Mouse (Mus musculus): ENCODE data around the gene Uevld. TPM values are rescaled to one million over a fixed set of nuclear protein-coding genes. Genes with fewer than 3 reads are reported as not detected.

The Uevld gene
- polyA plus RNA-seq, 2 experiments: 10.0 to 10.2 TPM

- ATAC-seq (ENCODE audit: low FRiP score, low read depth) (peak; percentile 93), DNase-seq (ENCODE audit: low spot score) (peak; percentile 87)
- peak within 1 kb of the TSS; percentile 93 for H3K9ac ChIP-seq (ENCODE audit: low read depth, low read length, severe bottlenecking)
- peaks cover 12% of the 10 kb centered on the region for H3K4me1 ChIP-seq (ENCODE audit: control insufficient read depth, insufficient read depth, low read length)
- H3K9me3 ChIP-seq (ENCODE audit: control insufficient read depth, low read length): no peaks in the 10 kb centered on the region
- H3K27me3 ChIP-seq (ENCODE audit: control insufficient read depth, insufficient read depth, low read length): no peaks in the 10 kb centered on the region
- TF ChIP-seq POLR2A (IDR thresholded peaks at IDR 0.05; ENCODE audit: borderline replicate concordance, extremely low read depth, insufficient read depth, insufficient read length): peak; percentile 96; the same call in 1 of the 2 replicates
- peak within 1 kb of the TSS; percentile 70 for H3K4me2 ChIP-seq (replicated peaks; ENCODE audit: low read depth, low read length, severe bottlenecking)
- H3K27ac ChIP-seq (replicated peaks; ENCODE audit: low read depth, low read length): peak within 1 kb of the TSS; percentile 96
- H3K36me3 ChIP-seq (ENCODE audit: control insufficient read depth, insufficient read depth, low read length): peaks cover 10% of the 10 kb centered on the region
- WGBS: under 1% methylated on average over 48 of the region's 75 CpGs
- H3K4me3 ChIP-seq (replicated peaks; ENCODE audit: low read length): peak within 1 kb of the TSS; percentile 89
Measured at GRCm38 (mm10) chr7:46919551-46920176, 38.7 kb downstream of the Uevld start, which contains the start of gene Tsg101. Tsg101 (minus strand) TSS chr7:46919969.

GRCm38 (mm10) chr7:46918678-46919371, 39.5 kb downstream of the Uevld start:
- TF ChIP-seq POLR2A (IDR thresholded peaks at IDR 0.05; ENCODE audit: borderline replicate concordance, extremely low read depth, insufficient read depth, insufficient read length): no peak

GRCm38 (mm10) chr7:46916376-46916775, 42.0 kb downstream of the Uevld start:
- no peak for ATAC-seq (ENCODE audit: low FRiP score, low read depth)
- no peak for TF ChIP-seq POLR2A (IDR thresholded peaks at IDR 0.05; ENCODE audit: borderline replicate concordance, extremely low read depth, insufficient read depth, insufficient read length)
- WGBS: 89% methylated on average over 3 of the region's 3 CpGs
- Histone ChIP-seq H3K36me3 (ENCODE audit: control insufficient read depth, insufficient read depth, low read length) (peaks cover 29% of the 10 kb centered on the region), H3K9me3 (ENCODE audit: control insufficient read depth, low read length) (no peaks in the 10 kb centered on the region), H3K4me1 (ENCODE audit: control insufficient read depth, insufficient read depth, low read length) (peaks cover 12% of the 10 kb centered on the region), H3K27ac (replicated peaks; ENCODE audit: low read depth, low read length) (no peak overlapping the region), H3K4me3 (replicated peaks; ENCODE audit: low read length) (no peak overlapping the region), H3K9ac (ENCODE audit: low read depth, low read length, severe bottlenecking) (no peak overlapping the region), H3K4me2 (replicated peaks; ENCODE audit: low read depth, low read length, severe bottlenecking) (no peak overlapping the region), H3K27me3 (ENCODE audit: control insufficient read depth, insufficient read depth, low read length) (no peaks in the 10 kb centered on the region)
- no peak for DNase-seq (ENCODE audit: low spot score)

More at GRCm38 (mm10) chr7:46918678-46919371, 39.5 kb downstream of the Uevld start:
- ATAC-seq (ENCODE audit: low FRiP score, low read depth): no peak
- no peaks in the 10 kb centered on the region for H3K27me3 ChIP-seq (ENCODE audit: control insufficient read depth, insufficient read depth, low read length)
- peak; percentile 40 for DNase-seq (ENCODE audit: low spot score)
- WGBS: 16% methylated on average over 13 of the region's 13 CpGs
- H3K4me3 ChIP-seq (replicated peaks; ENCODE audit: low read length): peak overlapping the region; percentile 89
- no peak overlapping the region for H3K27ac ChIP-seq (replicated peaks; ENCODE audit: low read depth, low read length)
- peaks cover 12% of the 10 kb centered on the region for H3K4me1 ChIP-seq (ENCODE audit: control insufficient read depth, insufficient read depth, low read length)
- H3K4me2 ChIP-seq (replicated peaks; ENCODE audit: low read depth, low read length, severe bottlenecking): peak overlapping the region; percentile 70
- no peaks in the 10 kb centered on the region for H3K9me3 ChIP-seq (ENCODE audit: control insufficient read depth, low read length)
- peak overlapping the region; percentile 93 for H3K9ac ChIP-seq (ENCODE audit: low read depth, low read length, severe bottlenecking)
- H3K36me3 ChIP-seq (ENCODE audit: control insufficient read depth, insufficient read depth, low read length): peaks cover 10% of the 10 kb centered on the region

- Histone ChIP-seq H3K9ac (ENCODE audit: low read depth, low read length, severe bottlenecking) (no peak overlapping the region), H3K9me3 (ENCODE audit: control insufficient read depth, low read length) (no peaks in the 10 kb centered on the region), H3K4me3 (replicated peaks; ENCODE audit: low read length) (no peak overlapping the region), H3K27me3 (ENCODE audit: control insufficient read depth, insufficient read depth, low read length) (no peaks in the 10 kb centered on the region), H3K36me3 (ENCODE audit: control insufficient read depth, insufficient read depth, low read length) (peaks cover 64% of the 10 kb centered on the region), H3K27ac (replicated peaks; ENCODE audit: low read depth, low read length) (no peak overlapping the region), H3K4me2 (replicated peaks; ENCODE audit: low read depth, low read length, severe bottlenecking) (no peak overlapping the region), H3K4me1 (ENCODE audit: control insufficient read depth, insufficient read depth, low read length) (no peaks in the 10 kb centered on the region)
- ATAC-seq (ENCODE audit: low FRiP score, low read depth): no peak
- WGBS: 97% methylated on average over 3 of the region's 3 CpGs
- no peak for TF ChIP-seq POLR2A (IDR thresholded peaks at IDR 0.05; ENCODE audit: borderline replicate concordance, extremely low read depth, insufficient read depth, insufficient read length)
- no peak for DNase-seq (ENCODE audit: low spot score)
Measured at GRCm38 (mm10) chr7:46911250-46911649, 47.1 kb downstream of the Uevld start.

GRCm38 (mm10) chr7:46899343-46899742, 59.0 kb downstream of the Uevld start:
- H3K27me3 ChIP-seq (ENCODE audit: control insufficient read depth, insufficient read depth, low read length): no peaks in the 10 kb centered on the region
- no peaks in the 10 kb centered on the region for H3K9me3 ChIP-seq (ENCODE audit: control insufficient read depth, low read length)
- TF ChIP-seq POLR2A (IDR thresholded peaks at IDR 0.05; ENCODE audit: borderline replicate concordance, extremely low read depth, insufficient read depth, insufficient read length): no peak
- 92% methylated on average over 3 of the region's 3 CpGs for WGBS
- no peak overlapping the region for H3K4me2 ChIP-seq (replicated peaks; ENCODE audit: low read depth, low read length, severe bottlenecking)
- H3K9ac ChIP-seq (ENCODE audit: low read depth, low read length, severe bottlenecking): no peak overlapping the region
- no peaks in the 10 kb centered on the region for H3K4me1 ChIP-seq (ENCODE audit: control insufficient read depth, insufficient read depth, low read length)
- ATAC-seq (ENCODE audit: low FRiP score, low read depth) (no peak), DNase-seq (ENCODE audit: low spot score) (no peak)
- H3K27ac ChIP-seq (replicated peaks; ENCODE audit: low read depth, low read length): no peak overlapping the region
- H3K36me3 ChIP-seq (ENCODE audit: control insufficient read depth, insufficient read depth, low read length): peaks cover 89% of the 10 kb centered on the region
- no peak overlapping the region for H3K4me3 ChIP-seq (replicated peaks; ENCODE audit: low read length)
